Mouse (Mus musculus): ENCODE measurements around the gene Kcnh1.

Gene Kcnh1

DNA sequence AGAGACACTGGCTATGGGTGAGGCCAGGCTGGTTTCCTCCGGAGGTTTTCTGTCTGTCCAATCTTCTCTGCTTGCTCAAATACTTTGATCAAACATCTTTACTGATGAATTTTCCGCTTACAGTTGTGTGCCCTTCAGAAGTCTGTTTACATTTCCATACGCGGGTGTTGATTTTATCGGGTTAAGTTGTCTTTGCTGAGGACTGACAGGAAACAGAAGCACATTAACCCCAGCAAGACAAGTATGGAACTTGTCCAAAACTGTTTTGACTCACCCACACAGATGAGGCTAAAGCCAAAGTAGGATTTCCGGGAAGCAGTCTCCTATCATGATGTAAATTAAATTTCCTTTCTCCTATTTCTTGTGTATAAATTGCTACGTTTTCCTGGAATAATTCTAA lies 286.1 kb downstream of the Kcnh1 start:
- DNase-seq: no peak

DNA sequence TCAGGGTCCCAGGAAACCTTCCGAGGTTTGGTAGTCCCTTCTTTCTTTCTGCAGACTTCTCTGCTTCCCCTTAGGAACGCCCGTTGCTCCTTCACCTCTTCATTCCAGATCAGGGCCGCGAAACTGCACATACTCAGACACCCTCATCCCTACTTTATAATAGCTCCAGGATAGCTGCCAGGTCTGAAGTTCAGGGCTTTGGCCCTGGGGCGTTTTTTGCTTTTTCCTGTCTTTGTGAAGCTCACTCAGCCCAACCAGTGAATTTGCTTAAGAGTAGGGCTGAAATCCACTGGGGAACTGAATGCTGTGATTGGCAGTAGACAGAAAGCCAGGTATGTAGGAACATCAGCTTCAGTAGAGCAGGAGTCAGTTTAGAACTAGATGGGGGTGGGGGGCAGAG lies 287.0 kb downstream of the Kcnh1 start:
- no peak for DNase-seq

DNA sequence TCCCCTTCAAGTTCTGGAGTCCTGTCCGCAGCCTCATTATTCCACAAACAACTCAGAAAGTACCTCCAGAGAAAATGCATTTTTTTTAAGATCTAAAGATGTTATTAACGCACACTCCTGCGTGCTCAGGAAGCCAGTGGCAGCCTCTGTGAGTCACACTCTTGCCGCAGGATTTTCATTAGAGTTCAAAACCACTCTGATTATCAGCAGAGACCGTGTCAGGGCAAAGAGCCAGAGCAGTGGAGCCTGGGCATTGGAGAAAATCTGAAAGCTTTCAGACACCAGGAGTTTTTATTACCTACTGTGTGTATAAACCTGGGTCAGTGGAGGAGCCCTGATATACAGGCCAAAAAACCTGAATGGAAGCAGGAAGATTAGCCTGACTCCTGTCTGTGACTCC lies 287.6 kb downstream of the Kcnh1 start:
- no peak for DNase-seq

DNA sequence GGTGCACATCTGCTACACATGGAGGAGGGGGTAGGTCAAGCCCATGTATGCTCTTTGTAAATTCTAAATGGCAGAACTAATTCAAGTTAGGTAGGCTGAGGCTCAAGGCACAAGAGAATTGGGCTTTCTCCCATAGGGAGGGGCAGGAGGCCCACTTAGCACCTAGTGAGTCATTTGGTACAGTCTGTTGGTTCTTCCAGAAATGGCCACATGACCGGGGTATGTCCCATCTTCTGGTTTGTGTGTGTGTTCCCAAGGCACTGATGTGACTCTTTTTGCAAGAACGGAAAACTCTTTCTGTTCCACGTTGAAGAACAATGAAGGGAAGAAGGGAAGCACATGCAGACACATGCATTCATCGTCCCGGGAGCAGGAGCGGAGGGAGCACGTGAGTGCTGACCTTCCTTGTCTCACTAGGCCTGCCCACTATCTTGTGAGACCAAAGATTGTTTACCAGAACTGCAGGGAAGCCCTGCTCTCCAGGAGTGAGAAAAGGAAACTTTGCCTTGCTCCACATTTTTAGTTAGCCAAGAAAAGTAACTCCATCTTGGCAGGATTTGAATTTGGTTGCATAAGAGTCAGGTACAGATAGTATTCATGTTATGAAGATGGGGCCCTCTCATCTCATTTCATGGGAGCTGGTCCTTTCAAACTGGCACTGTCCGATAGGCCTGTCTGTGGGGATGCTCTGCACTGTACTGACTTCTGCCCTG lies 289.7 kb downstream of the Kcnh1 start:
- no peak for DNase-seq

DNA sequence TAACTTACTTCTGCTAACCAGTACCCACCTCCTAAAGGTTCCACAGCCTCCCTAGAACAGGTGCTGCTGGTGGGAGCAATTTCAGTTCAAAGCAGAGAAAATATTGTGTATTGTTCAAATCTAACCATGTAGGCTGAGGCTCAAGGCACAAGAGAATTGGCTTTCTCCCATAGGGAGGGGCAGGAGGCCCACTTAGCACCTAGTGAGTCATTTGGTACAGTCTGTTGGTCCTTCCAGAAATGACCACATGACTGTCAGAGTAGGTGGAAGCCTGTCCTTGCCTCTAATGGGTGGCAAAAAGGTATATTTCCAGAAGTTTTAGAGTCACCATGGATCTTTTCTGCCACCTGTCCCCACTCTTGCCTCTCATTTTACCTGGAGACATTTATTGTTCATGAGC lies 290.9 kb downstream of the Kcnh1 start:
- no peak for DNase-seq

DNA sequence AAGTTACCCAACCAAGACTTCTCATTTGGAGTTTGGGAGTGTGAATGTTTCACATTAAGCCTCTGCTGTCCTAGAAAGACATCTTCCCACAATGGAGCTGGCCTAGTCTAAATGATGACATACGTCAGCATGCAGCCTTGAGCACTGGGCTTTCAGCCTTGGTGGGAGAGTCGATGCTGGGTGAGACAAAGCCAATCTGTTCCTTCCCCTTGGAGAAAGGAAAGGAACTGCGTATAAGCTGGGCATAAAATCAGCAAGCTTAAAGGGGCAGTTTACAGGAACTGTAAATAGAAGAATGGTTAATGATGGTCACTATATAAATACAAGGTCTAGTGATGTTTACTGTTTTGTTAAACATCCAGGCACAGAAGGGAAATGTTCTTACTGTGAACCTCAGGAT lies 294.5 kb downstream of the Kcnh1 start:
- DNase-seq: no peak

DNA sequence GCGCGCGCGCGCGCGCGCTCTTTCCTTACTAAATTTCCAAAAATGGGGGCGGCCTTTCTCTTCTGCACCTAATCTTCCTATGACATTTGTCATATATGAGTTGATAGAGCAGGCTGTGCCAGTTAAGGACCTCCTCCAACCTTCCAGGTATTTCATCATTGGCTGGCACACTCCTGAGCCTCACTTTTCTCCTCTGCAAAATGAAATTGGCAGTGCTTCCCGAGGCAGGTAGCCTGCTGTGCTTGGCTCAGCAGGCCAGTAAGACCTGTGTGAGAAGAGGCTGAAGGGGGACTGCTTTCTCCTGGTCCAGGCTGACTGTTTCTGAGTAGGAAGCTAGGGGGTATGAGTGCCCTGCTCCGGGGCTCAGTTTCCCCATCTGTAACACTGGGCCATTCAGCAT lies 297.0 kb downstream of the Kcnh1 start:
- DNase-seq: no peak

DNA sequence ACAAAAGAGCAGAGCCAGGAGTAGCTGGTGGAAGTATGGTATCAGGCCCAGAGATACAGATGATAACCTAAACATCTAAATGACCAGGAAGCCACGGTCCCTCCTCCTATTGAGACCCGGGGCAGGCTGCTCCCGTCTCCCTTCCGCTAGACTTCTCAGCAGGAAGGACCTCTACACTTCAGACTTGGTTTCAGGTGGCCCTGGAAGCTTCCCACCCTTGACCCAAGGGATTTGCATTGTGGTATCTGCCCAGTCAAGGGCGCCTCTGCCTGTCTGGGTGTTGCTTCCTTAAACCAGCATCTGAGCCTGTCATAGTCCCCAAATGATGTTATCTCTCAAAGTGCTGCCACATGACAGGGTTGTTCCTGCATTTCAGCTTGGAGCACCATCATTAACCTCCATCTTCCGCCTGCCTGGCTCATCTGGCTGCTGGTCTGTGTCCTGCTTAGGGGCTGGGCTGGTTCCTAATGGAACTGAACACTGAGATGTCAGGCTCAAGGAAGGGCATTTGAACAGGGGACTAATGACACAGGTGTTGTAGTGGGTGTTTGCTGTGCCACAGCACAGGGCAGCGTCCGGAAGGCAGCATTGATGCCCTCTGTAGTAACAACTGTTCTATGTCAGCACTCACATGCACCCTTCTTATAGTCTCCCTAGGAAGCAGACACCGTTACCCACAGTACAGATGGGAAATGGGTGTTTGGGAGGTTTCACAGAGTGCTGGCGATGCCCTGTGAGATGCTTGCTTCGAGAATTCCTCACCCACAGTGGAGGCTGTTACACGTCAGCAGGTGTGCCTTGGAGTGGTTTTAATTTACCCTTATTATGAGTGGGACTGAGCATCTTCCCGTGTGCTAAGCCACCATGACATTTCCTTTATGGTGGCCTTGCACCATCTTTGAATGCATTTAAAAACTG lies 299.6 kb downstream of the Kcnh1 start:
- DNase-seq: no peak

DNA sequence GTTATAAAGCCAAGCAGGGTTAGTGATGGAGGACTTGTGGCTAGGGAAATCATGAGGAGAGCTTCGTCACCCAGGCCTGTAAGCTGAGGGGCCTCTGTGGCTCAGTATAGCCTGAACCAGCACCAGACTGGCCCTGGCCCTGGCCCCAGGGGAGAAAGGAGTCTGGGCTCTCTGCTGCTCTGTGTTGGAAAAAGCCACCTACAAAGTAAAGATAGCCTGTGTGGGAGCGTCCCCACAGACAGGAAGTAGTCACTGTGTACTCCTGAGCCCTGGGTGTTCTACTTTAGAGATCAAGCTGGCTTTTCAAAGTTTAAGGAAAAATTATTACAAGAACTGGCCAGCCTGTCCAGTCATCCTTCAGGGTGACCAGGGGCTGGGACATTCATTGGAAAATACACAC lies 306.9 kb downstream of the Kcnh1 start:
- no peak for DNase-seq

DNA sequence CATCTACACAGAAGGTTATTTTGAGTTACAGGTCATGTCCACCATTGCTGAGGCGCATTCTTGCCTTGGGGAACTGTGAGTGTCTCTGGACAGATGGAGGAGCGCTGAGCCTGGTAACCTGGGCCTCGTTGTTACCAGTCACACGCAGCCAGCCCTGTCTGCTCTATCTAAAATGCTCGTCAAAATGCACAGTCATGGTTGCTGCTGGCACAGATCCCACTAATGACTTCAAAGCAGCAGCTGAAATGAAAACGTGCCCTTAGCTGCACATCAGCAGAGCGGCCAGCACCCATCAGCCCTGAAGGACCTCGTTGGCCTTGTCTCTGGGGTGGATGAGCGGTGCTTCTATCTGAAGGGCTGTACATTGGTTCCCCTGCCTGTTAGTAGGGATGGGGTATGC lies 311.4 kb downstream of the Kcnh1 start:
- no peak for DNase-seq

DNA sequence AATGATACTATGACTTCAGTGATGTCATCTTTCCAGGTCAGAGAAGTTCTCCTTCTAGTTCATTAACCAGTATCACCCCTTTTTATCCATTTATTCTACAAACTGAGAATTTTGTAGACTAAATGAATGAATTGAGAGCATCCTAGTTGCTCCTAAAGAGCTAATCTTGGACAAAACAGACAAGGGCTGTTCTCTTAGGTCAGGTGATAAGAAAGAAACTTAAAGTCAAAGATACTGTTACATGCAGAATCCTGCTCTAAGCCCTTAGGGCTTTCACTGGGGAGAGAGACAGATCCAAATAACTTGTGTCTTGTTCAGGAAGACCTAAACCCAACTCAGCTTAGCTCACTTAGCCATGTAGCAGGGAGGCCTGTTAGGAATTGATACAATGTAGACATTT lies 312.3 kb downstream of the Kcnh1 start:
- no peak for DNase-seq

DNA sequence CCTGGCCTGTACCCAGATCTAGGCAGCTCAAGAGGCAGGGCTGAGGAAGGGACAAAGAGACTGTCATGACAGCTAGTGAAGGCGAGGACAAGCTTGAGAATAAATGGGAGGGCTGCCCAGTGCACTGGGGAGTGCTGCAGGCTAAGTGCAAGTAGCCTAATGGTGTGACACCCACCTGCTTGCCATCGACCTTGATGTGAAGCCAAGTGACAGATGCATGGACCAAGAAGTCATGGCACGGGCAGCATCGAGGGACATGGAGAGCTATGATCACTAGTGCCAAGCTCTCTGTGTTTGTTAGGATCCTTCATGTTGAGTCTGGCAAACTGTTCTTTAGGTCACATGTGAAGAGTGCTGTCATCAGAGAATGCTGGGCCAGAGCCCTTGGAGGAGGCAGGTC lies 313.1 kb downstream of the Kcnh1 start:
- DNase-seq: no peak

DNA sequence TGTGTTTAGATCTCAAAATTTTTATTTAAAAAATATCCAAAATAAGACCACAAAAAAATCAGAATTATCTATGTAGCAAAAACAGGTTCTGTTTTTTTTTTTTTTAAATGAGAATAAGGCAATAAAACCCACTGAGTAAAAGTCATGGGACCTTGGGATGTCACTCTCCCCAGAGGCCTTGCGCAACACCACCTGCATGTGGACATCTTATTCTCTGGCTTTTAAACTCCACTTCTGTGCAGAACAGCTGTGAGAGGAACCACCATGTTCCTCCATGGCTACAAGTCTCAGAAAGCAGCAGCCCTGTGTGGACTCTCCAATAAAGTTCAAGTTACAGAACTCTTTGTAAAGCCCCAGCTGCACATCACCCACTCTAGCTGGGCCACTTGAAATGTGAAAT lies 322.2 kb downstream of the Kcnh1 start:
- no peak for DNase-seq

DNA sequence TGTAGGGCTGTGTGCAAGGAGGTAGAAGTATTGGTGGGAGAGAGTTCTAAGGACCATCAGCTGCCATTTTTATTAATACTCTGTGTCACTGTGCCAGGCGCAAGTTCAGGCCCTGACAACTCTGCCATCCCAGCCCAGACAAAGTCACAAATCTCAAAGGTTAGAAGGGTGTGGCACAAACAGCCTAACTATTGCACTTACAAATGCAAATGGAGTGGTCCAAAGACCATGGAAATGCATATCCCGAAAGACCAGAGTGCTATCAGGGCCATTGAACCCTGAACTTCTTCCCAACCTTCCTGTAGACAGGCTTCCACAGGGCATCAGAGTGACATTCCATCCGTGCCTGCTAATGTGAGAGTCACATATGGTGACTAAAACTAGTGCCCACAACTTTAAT lies 324.8 kb downstream of the Kcnh1 start:
- DNase-seq: no peak

DNA sequence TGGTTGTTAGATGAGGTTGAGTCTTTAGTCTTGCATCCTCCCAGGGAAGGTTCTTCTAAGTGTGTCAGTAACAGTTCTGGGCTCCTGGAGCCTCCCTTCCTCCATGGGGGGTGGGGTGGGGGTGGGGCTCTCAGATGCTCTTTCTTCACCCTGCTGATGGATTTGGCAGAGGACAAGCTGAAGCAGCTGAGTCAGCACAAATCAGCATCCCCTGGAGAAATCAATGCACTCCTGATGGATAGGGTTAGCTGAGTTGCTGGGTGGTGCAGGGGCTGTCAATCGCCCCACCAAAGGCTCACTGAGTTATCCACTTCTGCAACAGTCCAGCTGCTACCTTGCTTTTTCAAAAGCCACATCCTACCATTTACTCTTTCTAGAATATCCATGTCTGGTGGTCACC lies 329.1 kb downstream of the Kcnh1 start:
- no peak for DNase-seq

DNA sequence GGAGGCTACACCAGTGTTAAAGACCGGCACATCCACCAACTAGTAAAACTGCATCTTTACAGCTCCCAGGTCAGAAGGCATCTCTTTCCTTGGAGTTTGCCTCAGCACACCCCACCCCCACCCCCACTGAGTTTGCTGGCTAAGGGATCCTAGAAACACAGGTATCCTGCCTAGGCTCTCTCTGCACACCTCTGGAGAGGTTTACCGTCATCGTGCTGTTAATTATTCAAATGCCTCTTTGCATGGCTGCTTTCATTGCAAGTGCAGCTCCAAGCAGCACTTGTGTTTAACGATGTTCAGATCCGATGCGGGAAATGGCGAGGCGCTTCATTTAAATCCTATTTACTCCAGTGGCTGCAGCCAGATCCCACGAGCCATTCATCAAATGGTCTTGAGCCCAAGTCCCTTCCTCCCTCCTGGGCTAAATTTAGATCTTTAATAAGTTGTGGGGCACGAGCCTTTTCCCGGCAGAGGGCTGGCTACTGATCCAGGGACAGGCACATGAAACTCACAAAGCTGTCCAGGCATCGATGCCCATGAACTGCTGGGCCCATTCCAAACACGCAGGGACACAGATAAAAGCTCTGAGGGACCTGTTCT lies 330.4 kb downstream of the Kcnh1 start:
- no peak for DNase-seq

DNA sequence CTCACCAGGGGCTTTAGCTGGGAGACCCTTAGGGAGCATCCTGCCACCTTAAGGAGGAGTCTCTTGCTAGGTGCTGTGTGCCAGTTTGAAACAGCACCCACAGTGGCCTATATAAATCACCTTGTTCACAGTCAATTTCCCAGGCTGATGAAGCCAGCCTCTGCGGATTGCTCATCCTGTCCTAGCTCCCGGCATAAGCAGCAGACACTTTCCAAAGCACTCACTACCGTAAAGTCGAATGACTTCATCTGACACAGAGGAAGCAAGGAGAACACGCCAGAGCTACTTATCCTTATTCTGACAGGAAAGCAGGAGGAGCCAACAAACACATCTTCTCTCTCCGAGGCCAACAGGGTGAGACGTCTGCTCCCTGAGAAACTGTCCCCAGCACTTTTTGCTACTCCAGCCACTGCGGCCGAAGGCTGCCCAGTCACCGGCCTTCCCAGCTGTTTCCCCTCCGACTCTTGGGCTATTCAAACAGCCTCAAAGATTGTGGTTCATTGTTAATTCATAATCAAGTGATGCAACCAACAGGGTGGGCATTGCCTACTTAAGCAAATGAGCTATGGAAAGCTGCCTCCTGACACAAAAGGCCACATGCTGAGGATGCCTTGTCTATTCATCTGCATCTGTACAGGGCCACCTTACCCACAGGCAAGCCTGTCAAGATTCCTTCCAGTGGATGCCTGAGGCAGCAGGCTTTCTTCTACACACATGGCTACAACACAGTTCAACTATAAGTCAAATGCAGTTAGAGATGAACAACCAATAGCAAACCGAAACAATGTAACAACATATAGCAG lies 332.0 kb downstream of the Kcnh1 start:
- no peak for DNase-seq

DNA sequence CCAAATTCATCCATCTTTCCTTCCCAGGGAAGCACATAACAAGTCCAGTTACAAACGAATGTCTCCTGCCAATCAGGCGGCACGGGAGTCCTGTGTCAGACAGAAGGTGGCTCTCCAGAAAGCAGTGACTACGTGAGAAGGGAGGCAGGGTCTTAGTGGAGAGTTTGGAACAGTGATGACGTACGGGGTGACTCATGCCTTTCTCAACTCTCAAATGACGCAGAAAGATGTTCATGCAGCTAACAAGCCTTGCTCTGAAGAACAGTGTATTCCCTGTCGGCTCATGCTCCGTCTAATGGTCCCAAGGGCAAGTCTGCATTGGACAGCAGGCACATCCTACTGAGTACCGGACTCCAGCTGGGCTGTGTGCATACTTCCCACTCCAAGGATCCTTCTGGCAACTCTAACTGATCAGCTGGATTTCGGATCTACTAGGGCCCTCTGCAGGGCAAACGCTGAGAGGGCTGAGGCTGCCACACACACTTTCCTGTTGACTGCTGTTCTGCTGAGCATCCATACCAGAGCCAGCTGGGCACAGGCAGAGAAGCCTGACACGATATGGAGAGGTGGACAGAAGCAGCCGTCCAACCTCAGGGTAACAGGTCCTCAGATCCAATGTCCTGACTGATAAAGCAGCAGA lies 335.3 kb downstream of the Kcnh1 start:
- DNase-seq: no peak

DNA sequence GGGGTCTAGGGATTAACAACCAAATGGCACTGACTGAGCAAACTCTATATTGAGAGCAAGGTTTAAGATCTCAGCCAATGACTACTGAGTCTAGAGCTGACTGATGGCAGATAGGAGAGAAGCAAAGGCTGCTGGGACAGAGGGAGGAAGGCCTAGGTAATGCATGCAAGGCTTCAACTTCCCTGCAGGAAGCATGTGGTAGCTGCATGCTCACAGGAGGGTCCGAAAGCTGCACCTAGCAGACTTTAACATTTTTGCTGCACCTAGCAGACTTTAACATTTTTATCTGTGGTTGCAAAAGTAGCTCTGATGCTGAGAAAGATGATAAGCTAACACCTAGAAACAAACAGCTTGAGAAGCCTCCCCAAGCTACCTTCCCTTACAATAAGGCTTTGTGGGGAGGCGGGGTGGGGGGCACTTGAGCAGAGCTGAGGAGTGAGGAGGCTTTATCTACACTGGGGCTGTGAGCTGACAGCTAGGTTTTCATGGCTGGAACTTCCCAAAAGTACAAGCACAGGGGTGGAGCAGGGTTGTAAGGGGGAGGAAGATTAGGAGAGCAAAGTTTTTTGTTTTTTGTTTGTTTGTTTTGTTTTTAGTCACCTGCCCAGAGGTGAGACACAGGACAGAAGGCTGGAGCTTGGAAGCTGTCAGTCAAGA lies 341.0 kb downstream of the Kcnh1 start:
- no peak for DNase-seq

DNA sequence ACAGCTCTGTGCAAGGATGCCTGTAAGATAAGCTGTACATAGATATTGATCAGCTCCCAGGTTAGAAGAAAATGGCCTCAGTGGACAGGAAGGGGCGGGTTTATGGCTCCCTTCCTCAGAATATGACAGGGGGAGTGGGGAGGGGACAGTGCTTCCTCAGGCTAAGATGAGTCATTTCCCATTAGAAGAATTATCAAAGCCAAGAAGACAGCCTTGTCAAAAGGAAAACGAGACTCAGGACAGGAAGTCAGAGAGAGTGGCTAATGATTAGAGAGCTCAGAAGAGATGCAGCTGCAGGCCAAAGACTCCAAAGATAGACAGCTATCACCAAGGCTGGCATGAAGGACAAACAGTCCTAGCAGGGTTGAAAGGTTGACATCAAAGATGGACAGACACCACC lies 341.6 kb downstream of the Kcnh1 start:
- DNase-seq: no peak

DNA sequence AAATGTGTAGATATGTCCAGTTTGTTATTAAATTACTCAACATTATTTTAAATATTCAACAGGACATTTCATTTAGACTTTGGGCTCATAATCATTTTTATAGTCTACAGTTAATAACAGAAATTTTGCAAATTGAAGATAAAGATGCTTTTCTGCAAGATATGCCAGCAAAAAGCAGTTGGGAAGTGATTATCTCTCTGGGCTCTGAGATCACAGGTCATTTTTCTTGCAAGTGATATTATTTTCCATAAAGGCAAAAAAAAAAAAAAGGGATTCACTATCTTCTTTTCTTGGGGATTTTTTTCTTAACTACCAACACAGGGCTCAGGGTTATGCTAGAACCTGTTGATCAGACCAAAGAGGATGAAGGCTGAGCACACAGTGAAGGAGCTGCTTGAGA lies 342.4 kb downstream of the Kcnh1 start:
- DNase-seq: no peak

DNA sequence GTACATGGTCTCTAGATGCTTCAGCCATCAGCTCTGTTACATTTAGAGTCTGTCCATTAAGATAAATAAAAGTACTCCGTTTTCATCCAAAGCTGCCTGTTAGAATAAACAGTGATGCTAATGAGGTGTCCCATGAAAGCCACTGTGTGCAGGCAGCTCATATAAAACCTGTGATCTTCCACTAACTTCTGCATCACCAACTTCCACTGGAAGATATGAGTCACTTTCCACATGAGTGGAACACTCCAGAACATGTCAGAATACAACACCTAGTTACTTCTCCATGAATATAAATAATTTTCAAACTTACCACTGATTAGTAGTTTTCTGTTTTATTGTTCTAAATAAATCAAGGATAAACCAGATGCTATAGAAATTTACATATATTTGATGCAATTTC lies 345.9 kb downstream of the Kcnh1 start:
- DNase-seq: no peak
